Mouse (Mus musculus): ENCODE results near the gene Atp8a2.

- no peak for TF ChIP-seq CTCF (IDR thresholded peaks at IDR 0.05; ENCODE audit: low read depth)
- TF ChIP-seq EP300 (IDR thresholded peaks at IDR 0.05; ENCODE audit: low read depth): no peak
Observed at GRCm38 (mm10) chr14:60137812-60138211, 59.2 kb downstream of the Atp8a2 start.

Data from heart, postnatal 0 days (tissue).